Mouse (Mus musculus): Measurements from ENCODE around the gene Ret. TPM values are rescaled to one million over a fixed set of nuclear protein-coding genes. Genes with fewer than 3 reads are reported as not detected.
A peak's percentile ranks its signal among the peaks of the same experiment; 100 is the strongest.

The Ret gene
- polyA plus RNA-seq, 1 experiment from 2014 or later: 1.3 TPM

DNA sequence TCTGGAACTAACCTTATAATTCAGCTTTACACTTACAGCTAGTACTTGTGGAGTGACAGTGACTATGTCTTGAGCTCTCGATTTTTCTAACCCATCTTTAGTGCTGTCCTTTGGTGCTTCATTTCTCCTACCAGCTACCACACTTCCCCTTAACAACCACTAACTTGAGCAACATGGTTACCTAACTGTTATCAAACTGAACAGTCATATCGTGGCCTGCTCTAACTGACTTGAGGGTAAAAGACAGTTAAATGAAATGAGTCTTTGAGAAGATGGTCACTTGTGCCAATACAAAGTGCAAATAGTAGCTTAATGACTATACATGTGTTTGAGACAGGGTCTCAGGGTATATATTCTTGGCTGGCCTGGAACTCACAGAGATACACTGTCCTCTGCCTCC lies 60.4 kb downstream of the Ret start:
- H3K4me2 ChIP-seq (replicated peaks; ENCODE audit: low read depth, low read length): no peak overlapping the region; the same call in 1 of the 2 replicates
- H3K27me3 ChIP-seq (replicated peaks; ENCODE audit: insufficient read depth, low read length): no peaks in the 10 kb centered on the region
- no peaks in the 10 kb centered on the region for H3K36me3 ChIP-seq (ENCODE audit: insufficient read depth, low read length)
- TF ChIP-seq EP300 (IDR thresholded peaks at IDR 0.05) (no peak), CTCF (IDR thresholded peaks at IDR 0.05) (no peak)
- H3K27ac ChIP-seq (ENCODE audit: low read length): no peak overlapping the region
- 68% methylated on average over 2 of the region's 2 CpGs for WGBS
- H3K9ac ChIP-seq (replicated peaks; ENCODE audit: low read depth): no peak overlapping the region
- no peaks in the 10 kb centered on the region; the same call in 1 of the 2 replicates for H3K4me1 ChIP-seq (ENCODE audit: insufficient read depth, low read depth, low read length)
- no peak overlapping the region for H3K4me3 ChIP-seq (ENCODE audit: low read depth, low read length)
- ATAC-seq (no peak), DNase-seq (ENCODE audit: low spot score) (peak; percentile 37)
- no peaks in the 10 kb centered on the region for H3K9me3 ChIP-seq (ENCODE audit: low read length)

GRCm38 (mm10) chr6:118134461-118134860 lies 63.1 kb downstream of the Ret start:
- no peak overlapping the region for H3K4me3 ChIP-seq (ENCODE audit: low read depth, low read length)
- H3K27ac ChIP-seq (ENCODE audit: low read length): no peak overlapping the region
- ATAC-seq (no peak), DNase-seq (ENCODE audit: low spot score) (no peak)
- no peak for TF ChIP-seq EP300 (IDR thresholded peaks at IDR 0.05)
- no peak for TF ChIP-seq CTCF (IDR thresholded peaks at IDR 0.05)
- no peaks in the 10 kb centered on the region for H3K36me3 ChIP-seq (ENCODE audit: insufficient read depth, low read length)
- 82% methylated on average over 1 of the region's 1 CpGs for WGBS
- no peaks in the 10 kb centered on the region; the same call in 1 of the 2 replicates for H3K4me1 ChIP-seq (ENCODE audit: insufficient read depth, low read depth, low read length)
- no peak overlapping the region for H3K4me2 ChIP-seq (replicated peaks; ENCODE audit: low read depth, low read length)
- H3K9me3 ChIP-seq (ENCODE audit: low read length): no peaks in the 10 kb centered on the region
- H3K27me3 ChIP-seq (replicated peaks; ENCODE audit: insufficient read depth, low read length): no peaks in the 10 kb centered on the region
- H3K9ac ChIP-seq (replicated peaks; ENCODE audit: low read depth): no peak overlapping the region

- no peak for DNase-seq (ENCODE audit: low spot score)
- no peak for ATAC-seq
- no peaks in the 10 kb centered on the region for H3K27me3 ChIP-seq (replicated peaks; ENCODE audit: insufficient read depth, low read length)
- no peak overlapping the region for H3K4me2 ChIP-seq (replicated peaks; ENCODE audit: low read depth, low read length)
- H3K4me1 ChIP-seq (ENCODE audit: insufficient read depth, low read depth, low read length): no peaks in the 10 kb centered on the region; the same call in 1 of the 2 replicates
- WGBS: 70% methylated on average over 2 of the region's 2 CpGs
- no peaks in the 10 kb centered on the region for H3K9me3 ChIP-seq (ENCODE audit: low read length)
- H3K36me3 ChIP-seq (ENCODE audit: insufficient read depth, low read length): no peaks in the 10 kb centered on the region
- no peak overlapping the region for H3K4me3 ChIP-seq (ENCODE audit: low read depth, low read length)
- TF ChIP-seq EP300 (IDR thresholded peaks at IDR 0.05) (no peak), CTCF (IDR thresholded peaks at IDR 0.05) (no peak)
- no peak overlapping the region for H3K27ac ChIP-seq (ENCODE audit: low read length)
- H3K9ac ChIP-seq (replicated peaks; ENCODE audit: low read depth): no peak overlapping the region
These were observed 67.5 kb downstream of the Ret start for GRCm38 (mm10) chr6:118130022-118130421.

- no peak overlapping the region for H3K4me2 ChIP-seq (replicated peaks; ENCODE audit: low read depth, low read length)
- no peak overlapping the region for H3K4me3 ChIP-seq (ENCODE audit: low read depth, low read length)
- H3K36me3 ChIP-seq (ENCODE audit: insufficient read depth, low read length): peaks cover 9% of the 10 kb centered on the region; the same call in 1 of the 2 replicates
- H3K9ac ChIP-seq (replicated peaks; ENCODE audit: low read depth): no peak overlapping the region
- H3K4me1 ChIP-seq (ENCODE audit: insufficient read depth, low read depth, low read length): peaks cover 2% of the 10 kb centered on the region; the same call in 1 of the 2 replicates
- H3K27me3 ChIP-seq (replicated peaks; ENCODE audit: insufficient read depth, low read length): no peaks in the 10 kb centered on the region
- H3K9me3 ChIP-seq (ENCODE audit: low read length): no peaks in the 10 kb centered on the region
- 29% methylated on average over 6 of the region's 6 CpGs for WGBS
- peak; percentile 73 for DNase-seq (ENCODE audit: low spot score)
- TF ChIP-seq EP300 (IDR thresholded peaks at IDR 0.05) (peak; percentile 98), CTCF (IDR thresholded peaks at IDR 0.05) (no peak)
- peak; percentile 89 for ATAC-seq
- peak overlapping the region; percentile 43; the same call in 1 of the 2 replicates for H3K27ac ChIP-seq (ENCODE audit: low read length)
These were observed 69.6 kb downstream of the Ret start for GRCm38 (mm10) chr6:118127827-118128487.

DNA sequence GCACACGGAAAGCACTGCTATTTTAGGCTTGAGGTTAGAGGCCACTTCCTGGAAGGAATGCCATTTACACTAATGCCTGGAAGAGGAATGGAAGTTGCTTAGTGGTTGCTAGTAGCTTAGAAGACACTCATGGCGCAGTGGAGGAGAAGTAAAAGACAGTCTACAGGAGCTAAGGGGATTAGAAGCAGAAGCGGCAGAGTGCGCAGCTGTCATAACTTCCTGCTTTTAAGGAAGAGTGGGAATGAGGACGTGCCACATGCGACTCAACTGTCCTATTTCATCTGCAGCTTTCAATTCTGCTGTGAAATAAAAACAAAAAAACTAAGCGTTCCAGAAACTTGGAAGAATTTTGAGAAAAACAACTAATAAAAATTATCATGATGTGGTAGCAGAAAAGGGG lies 70.3 kb downstream of the Ret start:
- Histone ChIP-seq H3K27me3 (replicated peaks; ENCODE audit: insufficient read depth, low read length) (no peaks in the 10 kb centered on the region), H3K9ac (replicated peaks; ENCODE audit: low read depth) (no peak overlapping the region), H3K4me2 (replicated peaks; ENCODE audit: low read depth, low read length) (no peak overlapping the region), H3K4me1 (ENCODE audit: insufficient read depth, low read depth, low read length) (peaks cover 2% of the 10 kb centered on the region; the same call in 1 of the 2 replicates), H3K9me3 (ENCODE audit: low read length) (no peaks in the 10 kb centered on the region), H3K27ac (ENCODE audit: low read length) (peak overlapping the region; percentile 66), H3K4me3 (ENCODE audit: low read depth, low read length) (no peak overlapping the region), H3K36me3 (ENCODE audit: insufficient read depth, low read length) (peaks cover 12% of the 10 kb centered on the region; the same call in 1 of the 2 replicates)
- WGBS: 56% methylated on average over 7 of the region's 7 CpGs
- DNase-seq (ENCODE audit: low spot score): peak; percentile 31
- no peak for ATAC-seq
- TF ChIP-seq CTCF (IDR thresholded peaks at IDR 0.05) (no peak), EP300 (IDR thresholded peaks at IDR 0.05) (no peak)

DNA sequence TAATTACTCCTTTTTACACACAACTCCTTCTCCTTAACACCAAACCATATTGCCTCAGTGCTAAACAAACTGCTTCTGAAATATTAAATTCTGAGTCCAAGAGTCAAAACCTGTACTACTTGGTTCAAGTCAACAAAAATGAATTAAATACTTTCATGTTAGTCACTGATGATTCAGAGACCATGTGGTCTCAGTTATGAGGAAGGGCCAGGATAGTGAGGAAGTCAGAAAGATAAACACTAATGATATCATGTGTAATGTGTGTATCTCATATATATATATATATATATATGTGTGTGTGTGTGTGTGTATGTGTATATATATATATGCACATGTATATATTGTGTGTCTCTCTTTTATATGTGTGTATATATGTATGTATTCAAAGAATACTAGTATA lies 70.9 kb downstream of the Ret start:
- no peaks in the 10 kb centered on the region for H3K9me3 ChIP-seq (ENCODE audit: low read length)
- H3K27ac ChIP-seq (ENCODE audit: low read length): no peak overlapping the region
- H3K4me1 ChIP-seq (ENCODE audit: insufficient read depth, low read depth, low read length): peaks cover 2% of the 10 kb centered on the region; the same call in 1 of the 2 replicates
- H3K4me2 ChIP-seq (replicated peaks; ENCODE audit: low read depth, low read length): no peak overlapping the region
- H3K27me3 ChIP-seq (replicated peaks; ENCODE audit: insufficient read depth, low read length): no peaks in the 10 kb centered on the region
- peaks cover 15% of the 10 kb centered on the region; the same call in 1 of the 2 replicates for H3K36me3 ChIP-seq (ENCODE audit: insufficient read depth, low read length)
- no peak for ATAC-seq
- no peak for TF ChIP-seq CTCF (IDR thresholded peaks at IDR 0.05)
- TF ChIP-seq EP300 (IDR thresholded peaks at IDR 0.05): no peak
- no peak overlapping the region for H3K4me3 ChIP-seq (ENCODE audit: low read depth, low read length)
- DNase-seq (ENCODE audit: low spot score): peak; percentile 31
- no peak overlapping the region for H3K9ac ChIP-seq (replicated peaks; ENCODE audit: low read depth)

All from lung, postnatal 0 days (tissue).